Mouse (Mus musculus): ENCODE data around the gene Susd4.

Gene Susd4

DNA sequence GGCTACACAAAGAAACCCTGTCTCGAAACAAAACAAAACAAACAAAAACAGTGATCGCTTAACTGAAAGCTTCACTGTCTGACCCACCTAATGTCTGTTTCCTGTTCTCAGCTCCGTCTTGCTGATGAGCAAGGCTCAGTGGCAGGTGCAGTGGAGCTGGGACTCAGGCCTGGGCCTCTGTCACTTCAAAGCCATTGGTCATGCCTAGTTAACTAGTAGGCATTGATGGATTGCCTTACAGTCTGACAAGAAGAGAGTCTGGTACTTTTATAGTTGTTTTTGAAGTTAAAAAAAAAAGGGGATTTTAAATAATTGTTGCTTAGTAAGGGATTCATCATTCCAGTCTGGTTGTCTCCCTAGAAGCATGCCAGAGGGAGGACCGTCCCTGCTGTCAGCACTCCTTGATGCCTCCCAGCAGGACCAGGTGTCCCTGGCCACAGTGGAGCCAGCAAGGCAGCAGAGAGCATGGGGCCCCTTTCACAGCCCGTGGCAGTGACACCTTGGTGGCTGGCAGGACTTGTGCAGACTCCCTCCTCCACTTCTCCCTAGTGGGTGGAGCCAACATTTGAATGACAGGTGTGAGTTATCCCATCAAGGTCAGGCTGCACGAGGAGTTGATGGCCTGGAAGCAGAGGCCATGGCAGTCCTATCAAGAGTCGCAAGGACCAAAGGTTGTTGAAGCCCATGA, 98.2 kb downstream of the Susd4 start:
- DNase-seq (ENCODE audit: low read depth): no peak

DNA sequence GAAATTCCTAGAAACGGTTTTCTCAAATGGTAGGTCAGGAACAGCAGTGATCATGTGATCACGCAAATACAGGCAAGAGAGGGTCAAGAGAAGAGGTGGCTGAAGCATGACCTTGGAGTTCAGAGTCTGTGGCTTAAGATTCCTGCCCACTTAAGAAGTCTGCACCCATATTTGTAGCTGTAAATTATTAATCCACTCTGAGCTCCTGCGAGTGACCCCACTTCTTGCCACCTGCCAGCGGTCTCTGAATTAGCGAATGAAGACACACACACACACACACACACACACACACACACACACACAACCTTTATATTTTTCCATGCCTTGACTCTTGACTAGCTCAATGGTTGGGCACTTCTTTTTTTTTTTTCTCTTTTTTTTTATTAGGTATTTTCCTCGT, 99.7 kb downstream of the Susd4 start:
- DNase-seq (ENCODE audit: low read depth): no peak

GRCm38 (mm10) chr1:182867886-182868285, 104.2 kb downstream of the Susd4 start:
- peak; percentile 54 for DNase-seq (ENCODE audit: low read depth)

- peak; percentile 43 for DNase-seq (ENCODE audit: low read depth)
Measured at GRCm38 (mm10) chr1:182868432-182869113, 104.9 kb downstream of the Susd4 start.

GRCm38 (mm10) chr1:182869114-182869456, 105.4 kb downstream of the Susd4 start:
- no peak for DNase-seq (ENCODE audit: low read depth)

- no peak for DNase-seq (ENCODE audit: low read depth)
Measured at GRCm38 (mm10) chr1:182878156-182878555, 114.5 kb downstream of the Susd4 start.

GRCm38 (mm10) chr1:182878719-182879118, 115.1 kb downstream of the Susd4 start:
- DNase-seq (ENCODE audit: low read depth): no peak

DNA sequence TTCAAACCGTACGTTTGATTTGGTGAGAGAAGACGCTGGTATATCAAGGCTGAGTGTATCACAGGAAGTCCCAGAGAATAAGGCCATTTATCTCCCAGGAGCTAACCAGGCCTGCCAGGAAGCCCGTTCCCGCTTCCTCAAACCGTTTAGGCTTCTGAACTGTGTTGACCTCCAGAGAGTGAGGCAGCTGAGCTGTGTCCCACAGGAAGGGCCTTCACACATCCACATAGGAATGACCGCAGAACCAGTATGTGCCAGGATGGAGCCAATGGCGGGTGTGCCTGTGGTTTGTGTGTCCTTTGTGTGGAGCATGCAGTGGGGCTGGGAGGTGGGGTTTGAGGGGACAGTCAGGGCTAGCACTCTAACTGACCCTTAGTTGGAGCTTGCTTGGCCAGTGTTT, 117.6 kb downstream of the Susd4 start:
- no peak for DNase-seq (ENCODE audit: low read depth)

DNA sequence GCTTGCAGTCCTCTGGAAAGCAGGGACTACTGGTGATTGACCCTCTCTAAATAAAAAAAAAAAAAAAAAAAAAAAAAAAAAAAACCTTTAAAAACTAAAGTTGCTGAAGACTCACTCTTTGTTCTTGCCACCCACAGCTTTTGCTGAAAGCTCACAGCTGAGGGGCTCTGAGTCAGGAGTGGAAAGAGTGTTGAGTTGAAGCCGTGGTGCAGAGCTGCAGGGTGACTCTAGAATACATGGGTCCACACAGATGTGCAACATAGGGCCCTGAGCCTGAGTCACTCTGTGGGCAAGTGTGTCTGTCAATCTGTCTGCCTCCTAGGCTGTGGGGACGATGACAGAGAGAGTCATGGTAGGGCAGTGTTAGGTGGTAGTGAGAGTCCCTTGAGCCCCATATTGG, 119.0 kb downstream of the Susd4 start:
- DNase-seq (ENCODE audit: low read depth): no peak

DNA sequence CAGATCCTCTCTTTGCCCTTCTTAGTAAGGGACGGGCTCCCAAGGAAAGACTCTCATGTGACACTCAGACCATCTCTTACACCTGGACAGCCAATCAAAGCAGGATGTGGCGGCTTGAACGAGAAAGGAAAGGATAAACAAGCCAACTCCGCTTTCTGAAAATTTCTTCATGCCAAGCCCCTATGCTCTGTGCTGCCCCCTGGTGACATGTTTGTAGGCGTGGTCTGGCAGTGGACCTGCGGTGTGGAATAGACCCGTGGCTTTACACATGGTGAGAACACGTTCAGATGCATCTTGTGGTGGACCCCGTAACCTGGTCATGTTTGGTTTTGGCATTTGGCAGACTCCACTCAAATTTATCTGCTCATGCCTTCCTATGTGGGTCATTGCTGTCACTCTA, 132.0 kb downstream of the Susd4 start:
- DNase-seq (ENCODE audit: low read depth): peak; percentile 28

DNA sequence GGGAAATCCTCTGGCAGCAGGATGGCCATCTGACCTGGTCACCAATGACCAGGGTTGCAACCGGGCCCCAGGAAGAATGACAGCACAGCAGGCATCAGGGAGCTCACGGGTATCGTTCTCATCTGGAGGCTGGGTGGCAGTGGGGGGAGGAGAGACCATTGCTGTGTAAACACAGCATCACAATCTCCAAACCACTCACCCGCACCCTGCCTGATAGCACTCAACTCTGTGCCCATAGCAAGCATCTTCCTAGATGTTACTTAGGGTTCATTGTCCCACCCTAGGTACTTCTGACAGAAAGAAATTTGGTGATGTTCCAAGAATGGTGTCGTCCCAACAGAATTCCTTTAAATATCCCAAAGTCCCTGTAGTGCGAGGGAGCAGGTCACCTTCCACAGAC, 133.4 kb downstream of the Susd4 start:
- no peak for DNase-seq (ENCODE audit: low read depth)

- DNase-seq (ENCODE audit: low read depth): no peak
Measured at GRCm38 (mm10) chr1:182897506-182898138, 134.0 kb downstream of the Susd4 start.

GRCm38 (mm10) chr1:182902095-182902494, 138.4 kb downstream of the Susd4 start:
- no peak for DNase-seq (ENCODE audit: low read depth)

DNA sequence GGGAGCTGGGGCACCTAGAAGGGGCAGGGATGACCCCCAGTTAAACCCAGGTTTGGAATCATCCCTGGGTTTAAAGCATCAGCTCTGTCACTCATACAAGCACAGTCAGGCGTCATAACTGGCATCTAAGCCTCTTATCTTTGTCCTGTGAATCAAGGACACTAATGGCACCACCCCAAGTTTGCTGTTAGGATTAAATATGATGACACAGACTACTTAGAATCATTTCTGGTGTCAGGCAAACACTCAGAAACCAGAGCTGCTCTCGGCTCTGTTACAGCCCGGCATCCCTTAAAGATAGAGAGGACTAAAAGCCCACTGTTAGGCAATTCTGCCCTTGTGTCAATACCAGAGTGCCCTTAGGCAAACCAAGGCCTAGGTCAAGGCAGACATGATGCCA, 139.2 kb downstream of the Susd4 start:
- DNase-seq (ENCODE audit: low read depth): no peak

- no peak for DNase-seq (ENCODE audit: low read depth)
Measured at GRCm38 (mm10) chr1:182905669-182906068, 142.0 kb downstream of the Susd4 start.

DNA sequence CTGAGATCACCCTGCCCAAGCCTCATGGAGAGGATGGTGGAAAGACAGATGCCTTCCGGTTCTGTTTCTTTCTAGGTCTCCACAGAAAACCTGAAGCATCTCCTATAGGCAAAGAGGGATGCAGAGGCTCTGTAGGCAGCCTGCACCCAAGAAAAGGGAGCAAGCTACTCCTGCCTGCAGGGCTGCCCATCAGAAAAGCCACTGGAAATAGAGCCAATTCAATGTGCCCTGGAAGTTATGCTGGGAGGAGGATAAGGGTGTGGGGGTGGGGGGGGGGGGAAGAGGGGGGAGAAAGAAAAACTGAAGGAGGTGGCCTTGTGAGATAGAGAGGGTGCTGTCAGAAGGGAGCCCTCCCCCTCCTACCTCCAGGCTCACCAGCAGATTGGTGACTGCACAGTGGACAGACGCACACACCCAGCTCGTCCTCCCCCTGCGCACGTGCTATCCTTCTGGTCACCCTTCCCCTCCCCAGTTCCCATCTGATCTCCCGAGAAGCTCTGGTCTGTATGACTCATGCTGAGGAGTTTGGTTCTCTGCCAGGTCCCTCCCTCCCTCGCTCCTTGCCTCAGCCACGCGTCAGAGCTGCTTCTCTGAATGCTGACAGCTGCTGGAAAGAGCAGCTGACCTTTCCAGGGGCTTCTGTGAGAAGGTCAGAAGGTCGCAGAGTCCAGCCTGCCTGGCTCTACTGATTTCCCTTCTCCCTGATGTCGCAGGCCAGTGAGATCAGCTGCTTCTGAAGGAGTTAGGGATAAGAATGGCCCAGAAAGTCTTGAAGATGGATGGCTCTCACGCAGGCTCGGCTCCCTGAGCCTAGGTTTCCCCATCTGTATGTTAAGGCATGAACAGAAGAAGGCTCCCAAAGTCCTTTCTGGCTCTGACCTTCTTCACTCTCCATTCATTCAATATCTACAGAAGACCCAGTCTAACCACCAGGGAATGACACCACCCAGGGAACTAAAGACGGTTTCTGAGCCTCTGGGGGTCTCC, 144.7 kb downstream of the Susd4 start:
- peak; percentile 96 for DNase-seq (ENCODE audit: low read depth)

- DNase-seq (ENCODE audit: low read depth): no peak
Measured at GRCm38 (mm10) chr1:182909066-182909465, 145.4 kb downstream of the Susd4 start.

- DNase-seq (ENCODE audit: low read depth): no peak
Measured at GRCm38 (mm10) chr1:182909596-182909995, 145.9 kb downstream of the Susd4 start.

DNA sequence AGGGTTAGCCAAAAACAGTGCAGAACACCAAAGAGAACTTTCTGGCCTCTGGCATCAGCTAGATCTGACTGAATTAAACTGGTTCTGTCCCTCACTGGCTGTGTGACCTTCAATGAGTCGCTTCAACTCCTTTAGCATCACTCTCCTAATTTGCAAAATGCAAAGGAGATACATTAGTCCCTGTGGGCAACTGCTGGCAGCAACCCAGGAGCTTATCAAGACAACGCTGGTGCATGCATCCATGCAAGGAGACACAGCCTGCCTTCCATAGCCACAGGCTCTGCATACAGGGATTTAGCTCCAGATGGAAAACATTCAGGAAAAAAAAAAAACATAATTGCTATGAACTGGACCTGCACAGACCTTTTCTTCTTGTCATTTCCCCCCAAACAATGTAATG, 148.9 kb downstream of the Susd4 start:
- DNase-seq (ENCODE audit: low read depth): no peak

DNA sequence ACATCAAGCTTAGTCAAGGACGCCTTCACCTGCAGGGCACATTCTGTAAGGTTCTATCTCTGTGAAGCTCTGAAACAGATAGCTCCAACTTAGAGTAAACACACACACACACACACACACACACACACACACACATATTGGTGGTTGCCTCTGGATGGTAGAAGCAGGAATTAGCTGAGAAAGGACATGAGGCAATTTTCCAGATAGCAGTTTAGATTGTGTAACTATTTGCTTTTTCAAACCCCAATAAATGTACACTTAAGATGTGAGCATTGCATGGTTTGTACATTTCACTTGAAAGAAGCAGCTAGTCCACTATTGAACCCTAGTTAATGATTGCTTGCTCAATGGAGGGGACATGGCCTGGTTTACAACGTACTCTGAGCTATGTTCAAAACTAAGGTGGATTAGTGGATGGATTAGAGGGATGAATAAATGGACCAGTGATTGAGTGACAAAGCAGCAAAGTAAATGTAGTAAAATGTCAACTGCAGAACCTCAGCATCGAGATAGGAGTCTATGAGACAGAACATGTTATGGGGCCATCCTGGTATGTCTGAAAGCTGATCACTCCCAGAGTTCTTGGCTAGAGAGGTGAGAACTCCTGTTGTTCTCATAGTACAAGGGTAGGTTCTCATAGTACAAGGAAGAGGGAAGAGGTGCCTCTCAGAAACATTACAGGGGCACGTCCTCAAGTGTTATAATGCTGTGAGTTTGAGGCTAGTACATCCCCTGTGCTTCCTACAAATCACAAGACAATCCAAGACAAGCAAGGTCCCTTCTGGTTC, 150.7 kb downstream of the Susd4 start:
- DNase-seq (ENCODE audit: low read depth): peak; percentile 18

- DNase-seq (ENCODE audit: low read depth): no peak
Measured at GRCm38 (mm10) chr1:182916166-182916565, 152.5 kb downstream of the Susd4 start.
